Mouse (Mus musculus) heart, adult 2 months (tissue): Measurements from ENCODE around the gene Drd1. TPM values are rescaled to one million over a fixed set of nuclear protein-coding genes. Genes with fewer than 3 reads are reported as not detected.

Source experiments
- DNase-seq, 2 experiments: peaks; one replicate each; pipeline ENCODE4 v3.0.0; 2021
- H3K27ac ChIP-seq: fragments of 200-600 bp; 2 replicates; pipeline ENCODE4 v1.8.1; 2022
- H3K27me3 ChIP-seq: fragments of 200-500 bp; 2 replicates; pipeline ENCODE4 v1.6.1; 2012; ENCODE audit warnings: mild to moderate bottlenecking, low read length, inconsistent platforms, mixed read lengths; ENCODE audit not compliant: control insufficient read depth, insufficient read depth
- H3K36me3 ChIP-seq: fragments of 200-500 bp; 2 replicates; pipeline ENCODE4 v1.6.1; 2012; ENCODE audit warnings: low read length, inconsistent platforms; ENCODE audit not compliant: control insufficient read depth, insufficient read depth
- H3K4me1 ChIP-seq: fragments of 200-500 bp; 2 replicates; pipeline ENCODE4 v1.6.1; 2011; ENCODE audit warnings: low read length; ENCODE audit not compliant: control insufficient read depth, insufficient read depth
- H3K4me3 ChIP-seq: fragments of 200-600 bp; 2 replicates; pipeline ENCODE4 v1.8.1; 2022
- H3K79me2 ChIP-seq: fragments of 200-500 bp; replicated peaks from 2 replicates; pipeline ENCODE4 v1.6.1; 2012; ENCODE audit warnings: mild to moderate bottlenecking, inconsistent platforms, low read length, moderate library complexity, mixed read lengths; ENCODE audit not compliant: control insufficient read depth, insufficient read depth
- H3K9ac ChIP-seq: fragments of 200-500 bp; 2 replicates; pipeline ENCODE4 v1.6.1; 2012; ENCODE audit warnings: low read depth, mild to moderate bottlenecking, control low read depth, inconsistent platforms, low read length, mixed read lengths
- CTCF ChIP-seq: fragments of 200-600 bp; IDR thresholded peaks from 2 replicates; pipeline ENCODE4 v1.8.1; 2022; ENCODE audit warnings: antibody characterized with exemption, mild to moderate bottlenecking, moderate library complexity
- EP300 ChIP-seq: fragments of 200-500 bp; IDR thresholded peaks from 2 replicates; pipeline ENCODE4 v1.6.1; 2011; ENCODE audit warnings: low read depth, low read length, control low read depth; ENCODE audit not compliant: insufficient read depth
- POLR2A ChIP-seq: fragments of 200-500 bp; IDR thresholded peaks from 2 replicates; pipeline ENCODE4 v1.6.1; 2011; ENCODE audit warnings: mild to moderate bottlenecking, low read depth, low read length, control low read depth; ENCODE audit not compliant: insufficient read depth
- WGBS: fragments of 180-500 bp; shearing (Covaris S2); methylation state at CpG from one replicate; pipeline ENCODE4 v1.1.7; 2018; 5-methylcytosine and 5-hydroxymethylcytosine counted together
- intact Hi-C: fragments of 180-260 bp; cut with DNase I; formaldehyde crosslinking; loops from one replicate; pipeline ENCODE4 v1.15.1; 2025
- polyA plus RNA-seq: library from polyadenylated mRNA; depleted of rRNA; stranded (reverse); fragments of >200 nt; gene quantifications from 2 replicates; pipeline ENCODE4 v1.2.3, GENCODE M21; 2012
- total RNA-seq, 2 experiments: library from RNA; stranded (reverse); gene quantifications; 2 replicates each; pipeline ENCODE4 v1.2.3; 2021

Gene Drd1
- total and polyA plus RNA-seq, 3 experiments: 0.05 to 0.30 (median 0.27) TPM

GRCm38 (mm10) chr13:54054962-54055361 is 543 bp downstream of the Drd1 start:
- Histone ChIP-seq H3K79me2 (no peaks in the 10 kb centered on the region), H3K9ac (peak overlapping the region; percentile 12; the same call in 1 of the 2 replicates), H3K27ac (peak overlapping the region; percentile 23; the same call in 1 of the 2 replicates), H3K4me3 (peak overlapping the region; percentile 41), H3K36me3 (no peaks in the 10 kb centered on the region), H3K27me3 (peaks cover 3% of the 10 kb centered on the region; the same call in 1 of the 2 replicates), H3K4me1 (no peaks in the 10 kb centered on the region)
- intact Hi-C loops: loop anchor here (1.0 kb wide), 1 partner anchor 243 kb away; no protein-coding TSS in a partner anchor
- DNase-seq: no peak
- TF ChIP-seq EP300: no peak
- TF ChIP-seq POLR2A: no peak
- no peak for TF ChIP-seq CTCF
- 2% methylated on average over 20 of the region's 20 CpGs for WGBS

- no peak overlapping the region for H3K27ac ChIP-seq
- H3K4me1 ChIP-seq: no peaks in the 10 kb centered on the region
- H3K36me3 ChIP-seq: no peaks in the 10 kb centered on the region
- H3K4me3 ChIP-seq: no peak overlapping the region
- TF ChIP-seq CTCF: no peak
- TF ChIP-seq EP300: no peak
- TF ChIP-seq POLR2A: no peak
- 72% methylated on average over 7 of the region's 7 CpGs for WGBS
- intact Hi-C loops: no loop called here
- DNase-seq: no peak
- H3K27me3 ChIP-seq: peaks cover 3% of the 10 kb centered on the region; the same call in 1 of the 2 replicates
- H3K79me2 ChIP-seq: no peaks in the 10 kb centered on the region
- no peak overlapping the region for H3K9ac ChIP-seq
These were observed 3.9 kb downstream of the Drd1 start for GRCm38 (mm10) chr13:54051641-54052040.

DNA sequence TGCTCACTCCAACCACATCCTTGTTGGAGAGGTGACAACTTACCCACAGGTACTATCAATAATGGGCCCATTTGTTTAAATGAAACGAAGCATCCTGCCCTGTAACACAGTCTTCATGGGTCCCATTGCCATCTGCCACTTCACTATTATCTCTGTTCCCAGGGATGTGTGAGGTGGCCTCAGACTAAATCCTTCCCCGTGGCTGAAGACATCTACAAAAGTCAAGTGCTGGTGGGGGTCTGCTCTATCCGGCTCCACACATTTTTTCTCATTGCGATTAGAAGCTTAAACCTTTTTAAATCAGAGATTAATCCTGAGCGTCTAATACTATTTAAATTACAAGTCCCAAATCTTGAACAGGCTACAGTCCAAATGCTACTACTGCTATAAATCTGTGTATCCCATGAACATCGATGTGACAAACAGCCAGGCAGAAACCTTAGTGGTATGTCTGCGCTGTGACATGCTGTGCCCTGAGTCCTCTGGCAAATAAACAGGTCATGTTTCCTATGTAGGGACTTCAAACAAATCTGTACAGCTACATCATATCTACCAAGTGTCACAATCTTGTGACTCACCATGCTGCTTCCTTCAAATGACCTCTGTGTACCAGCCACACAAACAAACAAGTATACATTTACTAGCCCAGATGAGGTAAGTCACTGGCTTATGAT is 6.7 kb downstream of the Drd1 start:
- no peaks in the 10 kb centered on the region for H3K27me3 ChIP-seq
- H3K36me3 ChIP-seq: no peaks in the 10 kb centered on the region
- H3K27ac ChIP-seq: no peak overlapping the region
- intact Hi-C loops: no loop called here
- 78% methylated on average over 7 of the region's 7 CpGs for WGBS
- H3K4me1 ChIP-seq: no peaks in the 10 kb centered on the region
- no peak overlapping the region for H3K9ac ChIP-seq
- DNase-seq: no peak
- TF ChIP-seq EP300 (no peak), POLR2A (no peak), CTCF (no peak)
- no peaks in the 10 kb centered on the region for H3K79me2 ChIP-seq
- H3K4me3 ChIP-seq: no peak overlapping the region

- no peaks in the 10 kb centered on the region for H3K79me2 ChIP-seq
- H3K4me3 ChIP-seq: no peak overlapping the region
- intact Hi-C loops: no loop called here
- H3K36me3 ChIP-seq: no peaks in the 10 kb centered on the region
- no peaks in the 10 kb centered on the region for H3K27me3 ChIP-seq
- 83% methylated on average over 2 of the region's 2 CpGs for WGBS
- H3K27ac ChIP-seq: no peak overlapping the region
- no peak overlapping the region for H3K9ac ChIP-seq
- TF ChIP-seq POLR2A: no peak
- no peak for TF ChIP-seq CTCF
- TF ChIP-seq EP300: no peak
- H3K4me1 ChIP-seq: no peaks in the 10 kb centered on the region; the same call in 1 of the 2 replicates
- no peak for DNase-seq
These were observed 15.2 kb downstream of the Drd1 start for GRCm38 (mm10) chr13:54040256-54040655.

- Histone ChIP-seq H3K9ac (no peak overlapping the region), H3K36me3 (no peaks in the 10 kb centered on the region), H3K27me3 (no peaks in the 10 kb centered on the region), H3K4me3 (no peak overlapping the region), H3K4me1 (no peaks in the 10 kb centered on the region; the same call in 1 of the 2 replicates), H3K27ac (no peak overlapping the region), H3K79me2 (no peaks in the 10 kb centered on the region)
- intact Hi-C loops: no loop called here
- WGBS: 45% methylated on average over 4 of the region's 4 CpGs
- no peak for TF ChIP-seq CTCF
- no peak for TF ChIP-seq EP300
- TF ChIP-seq POLR2A: no peak
- peak in 1 of 2 experiments; percentile 8 for DNase-seq
These were observed 17.6 kb downstream of the Drd1 start for GRCm38 (mm10) chr13:54037936-54038335.

DNA sequence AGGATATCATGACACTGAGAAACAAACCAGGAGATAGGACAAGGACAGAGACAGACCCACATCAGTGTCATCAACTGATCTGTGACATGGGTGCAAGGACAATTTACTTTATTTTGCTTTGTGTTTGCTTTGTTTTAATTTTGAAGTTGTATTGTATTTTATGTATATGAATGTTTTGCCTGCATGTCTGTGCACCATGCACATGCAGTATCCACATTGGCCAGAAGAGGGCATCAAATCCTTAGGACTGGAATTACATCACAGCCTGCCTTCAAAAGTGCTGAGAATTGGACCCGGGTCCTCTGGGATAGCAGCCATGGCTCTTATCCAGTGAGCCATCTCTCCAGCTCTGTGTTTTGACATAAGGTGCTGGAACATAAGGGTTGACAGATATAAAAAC is 20.0 kb downstream of the Drd1 start:
- Histone ChIP-seq H3K4me1 (no peaks in the 10 kb centered on the region; the same call in 1 of the 2 replicates), H3K36me3 (no peaks in the 10 kb centered on the region), H3K27ac (no peak overlapping the region), H3K4me3 (no peak overlapping the region), H3K79me2 (no peaks in the 10 kb centered on the region), H3K27me3 (no peaks in the 10 kb centered on the region), H3K9ac (no peak overlapping the region)
- no peak for DNase-seq
- no peak for TF ChIP-seq EP300
- no peak for TF ChIP-seq POLR2A
- TF ChIP-seq CTCF: peak; percentile 65
- intact Hi-C loops: no loop called here
- WGBS: 62% methylated on average over 1 of the region's 1 CpGs
